Mouse (Mus musculus) embryonic fibroblast, embryonic 13.5 days (primary cell): ENCODE results near the gene Srpr.

Experiments
- CTCF ChIP-seq: IDR thresholded peaks from 2 replicates; pipeline ENCODE4 v1.5.1; 2011; ENCODE audit warnings: mild to moderate bottlenecking, control low read depth, low read length, moderate library complexity, borderline replicate concordance; ENCODE audit not compliant: insufficient read depth
- POLR2A ChIP-seq: IDR thresholded peaks from 2 replicates; pipeline ENCODE4 v1.6.1; 2011; ENCODE audit warnings: low read depth, mild to moderate bottlenecking, control low read depth, low read length, moderate library complexity

GRCm38 (mm10) chr9:35188700-35189099 is 11.3 kb upstream of the Srpr start:
- TF ChIP-seq CTCF: no peak
- TF ChIP-seq POLR2A: no peak
